Mouse (Mus musculus) intestine, embryonic 16.5 days (tissue): ENCODE data around the gene Cxcl16. TPM values are rescaled to one million over a fixed set of nuclear protein-coding genes. Genes with fewer than 3 reads are reported as not detected.
A peak's percentile ranks its signal among the peaks of the same experiment; 100 is the strongest.

Experiments
- ATAC-seq: fragments of 200-750 bp; cut with Nextera tagmentation; 2 replicates; pipeline ENCODE4 v1.8.0; 2017; ENCODE audit warnings: moderate TSS enrichment, moderate library complexity
- H3K27ac ChIP-seq: fragments of 300-500 bp; sonication (generic); 2 replicates; pipeline ENCODE4 v1.5.1; 2014; ENCODE audit warnings: mild to moderate bottlenecking, low read length
- H3K27me3 ChIP-seq: fragments of 300-500 bp; sonication (generic); replicated peaks from 2 replicates; pipeline ENCODE4 v1.6.1; 2014; ENCODE audit warnings: low read length, control low read depth, mixed read lengths; ENCODE audit not compliant: control insufficient read depth, insufficient read depth
- H3K36me3 ChIP-seq: fragments of 300-500 bp; sonication (generic); 2 replicates; pipeline ENCODE4 v1.6.1; 2014; ENCODE audit warnings: low read length, control low read depth; ENCODE audit not compliant: control insufficient read depth, insufficient read depth
- H3K4me1 ChIP-seq: fragments of 300-500 bp; sonication (generic); 2 replicates; pipeline ENCODE4 v1.6.1; 2014; ENCODE audit warnings: low read length, control low read depth, mixed read lengths; ENCODE audit not compliant: control insufficient read depth, insufficient read depth
- H3K4me2 ChIP-seq: fragments of 300-500 bp; sonication (generic); 2 replicates; pipeline ENCODE4 v1.6.1; 2014; ENCODE audit warnings: low read depth, low read length, control low read depth
- H3K4me3 ChIP-seq: fragments of 300-500 bp; sonication (generic); 2 replicates; pipeline ENCODE4 v1.5.1; 2014; ENCODE audit warnings: mild to moderate bottlenecking, low read length
- H3K9ac ChIP-seq: fragments of 300-500 bp; sonication (generic); 2 replicates; pipeline ENCODE4 v1.6.1; 2014; ENCODE audit warnings: low read depth, low read length
- H3K9me3 ChIP-seq: fragments of 300-500 bp; sonication (generic); 2 replicates; pipeline ENCODE4 v1.6.1; 2016; ENCODE audit warnings: low read length, control low read depth; ENCODE audit not compliant: control insufficient read depth
- WGBS: fragments of 180-500 bp; shearing (Covaris S2); extraction: QIAGEN DNeasy Blood & Tissue Kit; methylation state at CpG from one replicate; pipeline ENCODE4 v1.1.7; 2014; 5-methylcytosine and 5-hydroxymethylcytosine counted together
- polyA plus RNA-seq: library from polyadenylated mRNA; unstranded; fragments of >200 nt; fragmentation: Nextera tagmentation; extraction: Ambion mirVana; gene quantifications from 2 replicates; pipeline ENCODE4 v1.2.1, GENCODE M21; 2015

Gene Cxcl16
- polyA plus RNA-seq, 1 experiment from 2014 or later = 10.9 TPM

DNA sequence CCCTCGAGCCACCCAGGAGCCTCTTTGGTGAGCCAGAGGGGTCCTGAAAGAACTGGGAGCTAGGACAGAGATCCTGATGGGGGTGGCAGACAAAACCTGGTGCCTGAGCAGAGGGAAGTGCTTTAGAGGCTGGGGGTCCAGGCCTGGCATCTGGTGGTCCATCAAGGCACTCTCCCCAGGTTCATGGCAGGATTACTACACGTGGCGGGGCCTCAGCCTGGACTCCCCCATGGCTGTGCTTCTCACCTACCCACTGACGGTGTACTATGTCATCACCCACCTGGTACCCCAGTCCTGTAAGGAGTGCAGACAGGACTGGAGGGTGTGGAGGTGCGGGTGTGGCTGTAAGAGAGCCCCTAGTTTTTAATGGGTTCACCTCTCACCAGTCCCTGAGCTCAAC is 4.2 kb upstream of the Cxcl16 start:
- peaks cover 15% of the 10 kb centered on the region for H3K4me1 ChIP-seq
- H3K27ac ChIP-seq = no peak overlapping the region
- no peaks in the 10 kb centered on the region for H3K36me3 ChIP-seq
- WGBS = 85% methylated on average over 5 of the region's 5 CpGs
- H3K27me3 ChIP-seq = peaks cover 17% of the 10 kb centered on the region; the same call in 1 of the 2 replicates
- H3K9ac ChIP-seq = no peak overlapping the region
- ATAC-seq = no peak
- no peak overlapping the region for H3K4me2 ChIP-seq
- no peaks in the 10 kb centered on the region for H3K9me3 ChIP-seq
- no peak overlapping the region for H3K4me3 ChIP-seq

DNA sequence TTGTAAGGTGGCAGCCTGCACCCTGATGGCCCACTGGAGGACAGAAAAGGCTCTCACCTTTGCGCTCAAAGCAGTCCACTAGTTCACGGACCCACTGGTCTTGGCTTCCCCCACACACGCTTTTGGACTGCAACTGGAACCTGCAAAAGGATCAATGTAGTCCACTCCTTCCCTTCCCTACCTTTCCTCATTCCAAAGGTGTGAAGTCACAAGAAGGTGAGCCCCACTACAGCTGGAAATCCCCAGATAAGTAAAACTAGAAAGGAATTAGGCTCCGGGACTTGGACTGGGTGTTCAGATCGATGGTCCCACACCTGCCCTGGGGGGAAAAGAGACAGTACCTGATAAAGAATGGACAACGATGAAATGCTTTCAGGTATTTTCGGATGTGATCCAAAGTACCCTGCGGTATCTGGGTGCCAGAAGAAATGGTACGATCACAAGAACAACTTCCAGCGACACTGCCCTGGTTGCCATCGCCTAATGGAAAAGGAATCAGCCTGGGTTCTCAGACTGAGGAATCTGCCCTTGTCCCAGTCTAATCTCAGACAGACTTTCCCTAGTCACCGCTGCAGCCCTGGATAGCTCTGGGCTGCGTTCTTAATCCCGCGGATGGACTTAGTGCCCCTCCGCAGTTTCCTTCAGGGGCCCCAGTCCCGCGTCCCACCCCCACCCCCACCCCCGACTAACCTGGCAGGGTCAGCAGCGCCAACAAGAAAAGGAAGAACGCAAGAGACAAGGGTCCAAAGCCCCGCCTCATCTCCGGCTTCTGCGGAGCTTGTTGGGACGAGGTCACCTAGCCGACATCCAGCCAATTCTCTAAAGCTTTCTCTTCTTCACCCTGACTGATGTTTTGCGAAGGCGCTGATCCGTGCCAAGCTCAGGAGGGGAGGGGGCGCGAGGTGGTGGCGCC is 840 bp downstream of the Cxcl16 start, which contains the start of gene Zmynd15:
TSS of gene Zmynd15 (plus strand) at position 746 of the 913 bp plus-strand sequence.
- WGBS = 14% methylated on average over 31 of the region's 32 CpGs
- H3K36me3 ChIP-seq = no peaks in the 10 kb centered on the region
- peaks cover 7% of the 10 kb centered on the region; the same call in 1 of the 2 replicates for H3K4me1 ChIP-seq
- peak; percentile 47; the same call in 1 of the 2 replicates for ATAC-seq
- H3K27me3 ChIP-seq = peaks cover 6% of the 10 kb centered on the region; the same call in 1 of the 2 replicates
- no peaks in the 10 kb centered on the region for H3K9me3 ChIP-seq
- H3K27ac ChIP-seq = no peak within 1 kb of the TSS
- H3K9ac ChIP-seq = peak within 1 kb of the TSS; percentile 70
- peak within 1 kb of the TSS; percentile 63 for H3K4me3 ChIP-seq
- peak within 1 kb of the TSS; percentile 95 for H3K4me2 ChIP-seq

DNA sequence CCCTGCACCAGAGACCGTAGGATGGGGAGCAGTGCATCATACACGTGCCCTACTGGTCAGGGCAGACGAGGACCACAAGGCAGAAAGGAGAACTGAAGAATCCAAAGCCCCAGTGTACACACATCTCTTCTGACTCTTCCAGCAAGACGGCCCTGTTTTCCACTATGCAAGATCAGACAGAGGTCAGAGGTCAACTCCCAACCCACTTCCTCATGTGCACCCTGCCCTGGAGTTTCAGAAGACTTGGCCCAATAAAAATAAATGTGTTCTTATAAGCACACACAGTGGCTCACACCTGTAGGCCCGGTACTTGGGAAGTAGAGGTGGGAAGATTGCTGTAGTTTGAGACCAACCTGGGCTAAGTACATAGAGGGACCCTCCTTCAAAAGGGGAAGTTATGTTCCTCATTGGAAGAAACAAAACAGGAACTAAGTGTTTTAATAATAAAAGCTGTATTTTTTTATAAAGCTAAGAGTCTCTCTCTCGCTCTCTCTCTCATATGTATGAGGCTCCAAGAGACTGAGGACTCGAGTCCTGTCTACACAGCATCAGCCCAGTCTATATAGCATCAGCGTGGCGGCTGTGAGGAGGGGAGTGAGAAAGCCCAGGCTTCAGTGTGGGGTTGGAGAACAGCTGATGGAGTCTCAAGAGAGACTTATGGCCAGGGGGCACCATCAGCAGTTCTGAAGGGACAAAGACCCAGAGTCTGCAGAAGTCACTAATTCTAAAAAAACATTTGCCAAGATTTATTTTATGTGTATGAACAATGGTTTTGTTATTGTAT is 6.3 kb downstream of the Cxcl16 start:
- H3K4me2 ChIP-seq = 0 out of 2 replicates have a peak overlapping the region, but pooled peaks have one; percentile 81
- no peak overlapping the region for H3K27ac ChIP-seq
- peaks cover 10% of the 10 kb centered on the region for H3K4me1 ChIP-seq
- no peak overlapping the region for H3K4me3 ChIP-seq
- WGBS = 88% methylated on average over 9 of the region's 9 CpGs
- H3K36me3 ChIP-seq = no peaks in the 10 kb centered on the region
- no peaks in the 10 kb centered on the region for H3K9me3 ChIP-seq
- H3K27me3 ChIP-seq = no peaks in the 10 kb centered on the region
- ATAC-seq = no peak
- H3K9ac ChIP-seq = no peak overlapping the region

DNA sequence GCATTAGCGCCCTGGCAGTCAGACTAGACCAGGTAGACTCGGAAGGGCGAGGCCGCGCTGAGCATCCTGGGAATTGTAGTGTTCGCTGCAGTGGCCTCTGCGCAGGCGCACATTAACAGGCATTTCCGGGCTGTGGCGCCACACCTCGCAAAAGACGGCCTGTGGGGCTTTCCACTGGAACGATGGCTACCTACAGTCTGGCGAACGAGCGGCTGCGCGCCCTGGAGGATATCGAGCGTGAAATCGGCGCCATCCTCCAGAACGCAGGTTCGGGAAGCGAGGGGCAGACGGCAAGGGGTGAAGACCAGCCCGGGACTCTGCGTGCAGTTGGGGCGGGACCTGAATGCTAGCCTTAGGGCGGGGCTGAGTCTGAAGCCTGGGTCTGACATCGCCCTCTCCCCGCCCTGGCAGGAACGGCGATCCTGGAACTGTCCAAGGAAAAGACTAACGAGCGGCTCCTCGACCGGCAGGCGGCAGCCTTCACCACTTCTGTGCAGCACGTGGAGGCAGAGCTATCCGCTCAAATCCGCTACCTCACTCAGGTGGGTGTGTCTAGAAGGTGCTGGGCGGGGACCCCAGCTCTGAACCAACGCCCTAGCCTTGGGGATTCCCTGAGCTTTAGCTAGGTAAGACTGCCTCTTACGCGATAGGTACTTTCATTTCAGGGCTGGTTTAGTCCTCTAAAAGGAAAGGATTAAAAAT is 7.8 kb downstream of the Cxcl16 start, which contains the start of gene Med11:
TSS of gene Med11 (plus strand) at position 123 of the 702 bp plus-strand sequence.
- H3K27ac ChIP-seq = peak within 1 kb of the TSS; percentile 97
- H3K27me3 ChIP-seq = no peaks in the 10 kb centered on the region
- peak within 1 kb of the TSS; percentile 81 for H3K4me2 ChIP-seq
- under 1% methylated on average over 46 of the region's 46 CpGs for WGBS
- H3K4me3 ChIP-seq = peak within 1 kb of the TSS; percentile 69
- no peaks in the 10 kb centered on the region for H3K36me3 ChIP-seq
- H3K4me1 ChIP-seq = peaks cover 10% of the 10 kb centered on the region
- peak within 1 kb of the TSS; percentile 90 for H3K9ac ChIP-seq
- no peaks in the 10 kb centered on the region for H3K9me3 ChIP-seq
- peak; percentile 99 for ATAC-seq

DNA sequence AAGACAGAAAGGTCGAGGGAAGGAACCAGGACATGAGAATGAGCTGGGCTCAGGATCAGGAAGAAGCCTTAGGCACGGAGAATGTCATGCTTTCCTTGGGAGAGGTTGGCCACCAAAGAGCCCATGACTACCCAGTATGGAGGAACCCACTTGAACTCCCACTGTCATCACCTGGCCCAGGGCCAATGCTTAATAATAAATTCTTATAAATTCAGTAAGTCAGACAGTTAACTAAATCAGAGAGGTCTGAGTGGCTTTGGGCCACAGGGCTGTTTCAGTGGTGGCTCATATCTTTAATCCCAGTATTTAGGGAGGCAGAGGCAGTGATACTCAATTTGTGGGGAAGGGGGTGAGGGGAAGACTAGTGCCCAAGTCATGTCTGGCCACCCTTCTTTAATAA is 8.9 kb downstream of the Cxcl16 start:
- Histone ChIP-seq H3K4me2 (no peak overlapping the region), H3K4me1 (peaks cover 10% of the 10 kb centered on the region; the same call in 1 of the 2 replicates), H3K27ac (no peak overlapping the region), H3K4me3 (no peak overlapping the region), H3K9me3 (no peaks in the 10 kb centered on the region), H3K9ac (no peak overlapping the region), H3K36me3 (no peaks in the 10 kb centered on the region), H3K27me3 (no peaks in the 10 kb centered on the region)
- ATAC-seq = no peak
- 91% methylated on average over 2 of the region's 2 CpGs for WGBS

DNA sequence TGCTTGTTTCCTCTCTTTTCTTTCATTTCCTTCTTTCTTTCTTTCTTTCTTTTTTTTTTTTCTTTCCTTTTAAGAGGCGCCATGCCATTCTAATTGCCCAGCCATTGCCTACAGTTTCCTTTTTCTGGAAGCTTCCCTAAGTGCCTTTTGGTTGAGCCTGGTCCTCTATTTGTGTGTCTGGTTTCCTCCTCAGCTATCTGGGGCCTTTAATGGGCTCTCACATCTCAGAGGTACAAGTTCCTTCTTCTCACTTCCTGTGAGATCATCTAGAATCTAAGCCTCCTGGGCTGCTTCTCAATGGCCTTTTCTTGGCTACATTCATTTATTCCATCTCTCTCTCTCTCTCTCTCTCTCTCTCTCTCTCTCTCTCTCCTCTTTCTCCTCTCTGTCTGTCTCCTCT is 12.4 kb downstream of the Cxcl16 start:
- no peaks in the 10 kb centered on the region for H3K9me3 ChIP-seq
- no peak for ATAC-seq

DNA sequence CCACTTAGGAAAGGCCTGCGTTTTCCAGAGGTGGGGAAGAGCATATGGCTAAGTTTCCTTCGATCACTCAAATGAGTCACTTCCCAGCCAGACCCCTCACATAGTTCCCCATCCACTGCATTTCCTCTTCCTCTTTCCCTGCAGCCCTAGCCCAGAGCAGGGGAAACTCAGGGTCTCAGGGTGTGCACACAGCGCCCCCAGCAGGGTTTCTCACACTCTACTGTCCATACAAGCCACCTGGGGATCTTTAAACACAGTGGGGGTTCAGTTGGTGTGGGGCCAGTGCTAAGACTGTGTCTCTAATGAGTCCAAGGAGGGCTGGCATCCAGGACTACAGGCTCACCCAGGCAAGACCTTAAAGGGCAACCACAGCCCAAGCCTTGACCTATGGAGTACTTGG is 13.0 kb downstream of the Cxcl16 start:
- no peak overlapping the region for H3K4me3 ChIP-seq
- WGBS = 43% methylated on average over 3 of the region's 3 CpGs
- H3K9me3 ChIP-seq = no peaks in the 10 kb centered on the region
- H3K4me2 ChIP-seq = no peak overlapping the region
- H3K27me3 ChIP-seq = no peaks in the 10 kb centered on the region
- H3K27ac ChIP-seq = no peak overlapping the region
- H3K4me1 ChIP-seq = no peaks in the 10 kb centered on the region
- no peaks in the 10 kb centered on the region for H3K36me3 ChIP-seq
- no peak for ATAC-seq
- H3K9ac ChIP-seq = no peak overlapping the region

More for the DNA sequence above, 12.4 kb downstream of the Cxcl16 start:
- Histone ChIP-seq H3K4me2 (no peak overlapping the region), H3K27me3 (no peaks in the 10 kb centered on the region), H3K27ac (no peak overlapping the region), H3K4me1 (0 out of 2 replicates have a peak, but pooled peaks cover 2% of the 10 kb centered on the region), H3K9ac (no peak overlapping the region), H3K4me3 (no peak overlapping the region), H3K36me3 (no peaks in the 10 kb centered on the region)
- 67% methylated on average over 1 of the region's 1 CpGs for WGBS

DNA sequence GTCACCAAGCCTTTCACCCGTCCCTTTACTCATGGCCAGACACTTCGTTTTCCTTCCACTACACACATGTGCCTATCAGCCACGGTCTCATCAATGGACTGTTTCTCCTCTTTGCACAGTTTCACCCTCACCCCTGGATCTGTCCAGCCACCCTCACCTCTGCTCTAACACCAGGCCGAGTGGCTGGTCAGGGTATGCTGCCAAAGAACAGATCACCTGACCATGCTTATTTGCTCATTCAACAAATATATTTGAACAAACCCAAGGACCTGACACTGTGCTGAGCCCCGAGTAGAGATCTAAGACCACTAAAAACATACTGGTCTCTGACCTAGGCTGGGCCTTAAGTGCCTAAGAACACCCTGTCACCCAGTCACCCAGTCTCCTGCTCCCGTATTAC is 15.1 kb downstream of the Cxcl16 start:
- Histone ChIP-seq H3K27ac (no peak overlapping the region), H3K27me3 (no peaks in the 10 kb centered on the region), H3K4me2 (no peak overlapping the region), H3K4me1 (no peaks in the 10 kb centered on the region), H3K4me3 (no peak overlapping the region), H3K9ac (no peak overlapping the region), H3K36me3 (no peaks in the 10 kb centered on the region), H3K9me3 (no peaks in the 10 kb centered on the region)
- 58% methylated on average over 6 of the region's 6 CpGs for WGBS
- no peak for ATAC-seq

DNA sequence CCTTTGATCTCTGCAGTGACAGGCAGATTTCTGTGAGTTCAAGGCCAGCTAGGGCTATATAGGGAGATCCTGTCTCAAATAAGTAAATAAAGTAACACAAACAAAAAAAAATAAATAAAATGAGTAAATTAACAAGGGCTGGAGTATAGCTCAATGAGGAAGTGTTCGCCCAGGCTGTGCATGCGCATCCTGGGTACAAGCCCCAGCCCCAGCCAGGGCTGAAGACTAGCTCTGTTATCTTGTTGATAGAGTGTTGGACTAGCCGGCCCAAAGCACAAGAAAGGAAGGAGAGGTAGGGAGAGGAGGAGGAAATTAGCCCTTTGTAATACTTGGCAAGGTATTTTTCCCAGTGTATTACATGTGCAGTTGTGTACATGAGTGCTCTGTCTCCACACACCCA is 15.8 kb downstream of the Cxcl16 start:
- no peaks in the 10 kb centered on the region for H3K36me3 ChIP-seq
- no peaks in the 10 kb centered on the region for H3K27me3 ChIP-seq
- H3K27ac ChIP-seq = no peak overlapping the region
- no peaks in the 10 kb centered on the region for H3K4me1 ChIP-seq
- no peak overlapping the region for H3K4me2 ChIP-seq
- no peak overlapping the region for H3K4me3 ChIP-seq
- no peak overlapping the region for H3K9ac ChIP-seq
- no peak for ATAC-seq
- WGBS = 86% methylated on average over 3 of the region's 3 CpGs
- no peaks in the 10 kb centered on the region for H3K9me3 ChIP-seq
